Mouse (Mus musculus): ENCODE results near the gene Inhba. TPM values are rescaled to one million over a fixed set of nuclear protein-coding genes. Genes with fewer than 3 reads are reported as not detected.

Inhba gene
- polyA plus RNA-seq, 1 experiment from 2014 or later: 4.2 TPM

- Histone ChIP-seq H3K4me2 (ENCODE audit: low read depth, low read length) (no peak overlapping the region), H3K4me3 (ENCODE audit: low read length) (no peak overlapping the region), H3K27me3 (ENCODE audit: control insufficient read depth, insufficient read depth, low read depth, low read length) (no peaks in the 10 kb centered on the region), H3K4me1 (replicated peaks; ENCODE audit: control insufficient read depth, insufficient read depth, low read length) (peaks cover 4% of the 10 kb centered on the region), H3K27ac (ENCODE audit: low read length) (no peak overlapping the region), H3K9me3 (ENCODE audit: control insufficient read depth, low read length) (no peaks in the 10 kb centered on the region), H3K36me3 (ENCODE audit: control insufficient read depth, insufficient read depth, low read length) (no peaks in the 10 kb centered on the region), H3K9ac (ENCODE audit: low read length) (no peak overlapping the region)
- 52% methylated on average over 1 of the region's 1 CpGs for WGBS
- no peak for ATAC-seq (ENCODE audit: low read depth)
These were observed 3.3 kb upstream of the Inhba start for GRCm38 (mm10) chr13:16008348-16008747.

GRCm38 (mm10) chr13:16009766-16010465 is 1.7 kb upstream of the Inhba start:
- ATAC-seq (ENCODE audit: low read depth): no peak
- no peak overlapping the region for H3K4me2 ChIP-seq (ENCODE audit: low read depth, low read length)
- H3K36me3 ChIP-seq (ENCODE audit: control insufficient read depth, insufficient read depth, low read length): no peaks in the 10 kb centered on the region
- H3K4me3 ChIP-seq (ENCODE audit: low read length): no peak overlapping the region
- peaks cover 4% of the 10 kb centered on the region for H3K4me1 ChIP-seq (replicated peaks; ENCODE audit: control insufficient read depth, insufficient read depth, low read length)
- WGBS: 87% methylated on average over 8 of the region's 8 CpGs
- H3K9me3 ChIP-seq (ENCODE audit: control insufficient read depth, low read length): no peaks in the 10 kb centered on the region
- H3K9ac ChIP-seq (ENCODE audit: low read length): no peak overlapping the region
- no peak overlapping the region for H3K27ac ChIP-seq (ENCODE audit: low read length)
- H3K27me3 ChIP-seq (ENCODE audit: control insufficient read depth, insufficient read depth, low read depth, low read length): no peaks in the 10 kb centered on the region

- H3K4me1 ChIP-seq (replicated peaks; ENCODE audit: control insufficient read depth, insufficient read depth, low read length): peaks cover 4% of the 10 kb centered on the region
- WGBS: 85% methylated on average over 4 of the region's 4 CpGs
- no peaks in the 10 kb centered on the region for H3K27me3 ChIP-seq (ENCODE audit: control insufficient read depth, insufficient read depth, low read depth, low read length)
- H3K27ac ChIP-seq (ENCODE audit: low read length): no peak overlapping the region
- no peak overlapping the region for H3K4me3 ChIP-seq (ENCODE audit: low read length)
- no peak for ATAC-seq (ENCODE audit: low read depth)
- H3K4me2 ChIP-seq (ENCODE audit: low read depth, low read length): no peak overlapping the region
- no peaks in the 10 kb centered on the region for H3K36me3 ChIP-seq (ENCODE audit: control insufficient read depth, insufficient read depth, low read length)
- no peaks in the 10 kb centered on the region for H3K9me3 ChIP-seq (ENCODE audit: control insufficient read depth, low read length)
- no peak overlapping the region for H3K9ac ChIP-seq (ENCODE audit: low read length)
These were observed 1.1 kb upstream of the Inhba start for GRCm38 (mm10) chr13:16010586-16010985.

- no peaks in the 10 kb centered on the region for H3K36me3 ChIP-seq (ENCODE audit: control insufficient read depth, insufficient read depth, low read length)
- peak overlapping the region; percentile 67 for H3K9ac ChIP-seq (ENCODE audit: low read length)
- no peaks in the 10 kb centered on the region for H3K9me3 ChIP-seq (ENCODE audit: control insufficient read depth, low read length)
- no peaks in the 10 kb centered on the region for H3K27me3 ChIP-seq (ENCODE audit: control insufficient read depth, insufficient read depth, low read depth, low read length)
- peak overlapping the region; percentile 90 for H3K4me2 ChIP-seq (ENCODE audit: low read depth, low read length)
- peaks cover 4% of the 10 kb centered on the region for H3K4me1 ChIP-seq (replicated peaks; ENCODE audit: control insufficient read depth, insufficient read depth, low read length)
- WGBS: 6% methylated on average over 19 of the region's 19 CpGs
- ATAC-seq (ENCODE audit: low read depth): peak; percentile 96
- peak overlapping the region; percentile 45 for H3K27ac ChIP-seq (ENCODE audit: low read length)
- peak overlapping the region; percentile 58 for H3K4me3 ChIP-seq (ENCODE audit: low read length)
These were observed 714 bp downstream of the Inhba start for GRCm38 (mm10) chr13:16012243-16012887.

- WGBS: 36% methylated on average over 3 of the region's 3 CpGs
- ATAC-seq (ENCODE audit: low read depth): no peak
- Histone ChIP-seq H3K27me3 (ENCODE audit: control insufficient read depth, insufficient read depth, low read depth, low read length) (no peaks in the 10 kb centered on the region), H3K4me3 (ENCODE audit: low read length) (no peak overlapping the region), H3K9me3 (ENCODE audit: control insufficient read depth, low read length) (no peaks in the 10 kb centered on the region), H3K36me3 (ENCODE audit: control insufficient read depth, insufficient read depth, low read length) (no peaks in the 10 kb centered on the region), H3K4me2 (ENCODE audit: low read depth, low read length) (no peak overlapping the region), H3K9ac (ENCODE audit: low read length) (no peak overlapping the region), H3K4me1 (replicated peaks; ENCODE audit: control insufficient read depth, insufficient read depth, low read length) (peaks cover 6% of the 10 kb centered on the region), H3K27ac (ENCODE audit: low read length) (no peak overlapping the region)
These were observed 2.5 kb downstream of the Inhba start for GRCm38 (mm10) chr13:16014166-16014565.

- Histone ChIP-seq H3K4me1 (replicated peaks; ENCODE audit: control insufficient read depth, insufficient read depth, low read length) (peaks cover 6% of the 10 kb centered on the region), H3K27ac (ENCODE audit: low read length) (no peak overlapping the region), H3K4me3 (ENCODE audit: low read length) (no peak overlapping the region), H3K4me2 (ENCODE audit: low read depth, low read length) (no peak overlapping the region), H3K36me3 (ENCODE audit: control insufficient read depth, insufficient read depth, low read length) (no peaks in the 10 kb centered on the region), H3K9me3 (ENCODE audit: control insufficient read depth, low read length) (no peaks in the 10 kb centered on the region), H3K27me3 (ENCODE audit: control insufficient read depth, insufficient read depth, low read depth, low read length) (no peaks in the 10 kb centered on the region), H3K9ac (ENCODE audit: low read length) (no peak overlapping the region)
- 0% methylated on average over 2 of the region's 2 CpGs for WGBS
- no peak for ATAC-seq (ENCODE audit: low read depth)
These were observed 4.9 kb downstream of the Inhba start for GRCm38 (mm10) chr13:16016506-16016905.

- Histone ChIP-seq H3K4me2 (ENCODE audit: low read depth, low read length) (peak overlapping the region; percentile 82), H3K27me3 (ENCODE audit: control insufficient read depth, insufficient read depth, low read depth, low read length) (no peaks in the 10 kb centered on the region), H3K4me3 (ENCODE audit: low read length) (peak overlapping the region; percentile 52), H3K36me3 (ENCODE audit: control insufficient read depth, insufficient read depth, low read length) (no peaks in the 10 kb centered on the region), H3K27ac (ENCODE audit: low read length) (no peak overlapping the region), H3K9ac (ENCODE audit: low read length) (peak overlapping the region; percentile 62), H3K9me3 (ENCODE audit: control insufficient read depth, low read length) (no peaks in the 10 kb centered on the region), H3K4me1 (replicated peaks; ENCODE audit: control insufficient read depth, insufficient read depth, low read length) (peaks cover 6% of the 10 kb centered on the region)
- peak; percentile 6; the same call in 1 of the 2 replicates for ATAC-seq (ENCODE audit: low read depth)
- under 1% methylated on average over 20 of the region's 20 CpGs for WGBS
These were observed 5.7 kb downstream of the Inhba start for GRCm38 (mm10) chr13:16017338-16017737.

- Histone ChIP-seq H3K4me2 (ENCODE audit: low read depth, low read length) (peak overlapping the region; percentile 82), H3K27ac (ENCODE audit: low read length) (no peak overlapping the region), H3K9ac (ENCODE audit: low read length) (peak overlapping the region; percentile 62), H3K4me3 (ENCODE audit: low read length) (peak overlapping the region; percentile 52), H3K36me3 (ENCODE audit: control insufficient read depth, insufficient read depth, low read length) (no peaks in the 10 kb centered on the region), H3K27me3 (ENCODE audit: control insufficient read depth, insufficient read depth, low read depth, low read length) (no peaks in the 10 kb centered on the region), H3K9me3 (ENCODE audit: control insufficient read depth, low read length) (no peaks in the 10 kb centered on the region), H3K4me1 (replicated peaks; ENCODE audit: control insufficient read depth, insufficient read depth, low read length) (0 out of 2 replicates have a peak, but pooled peaks cover 2% of the 10 kb centered on the region)
- under 1% methylated on average over 9 of the region's 9 CpGs for WGBS
- ATAC-seq (ENCODE audit: low read depth): peak; percentile 53
These were observed 6.1 kb downstream of the Inhba start for GRCm38 (mm10) chr13:16017777-16018176.

GRCm38 (mm10) chr13:16018807-16019510 is 7.3 kb downstream of the Inhba start:
- Histone ChIP-seq H3K4me2 (ENCODE audit: low read depth, low read length) (peak overlapping the region; percentile 26; the same call in 1 of the 2 replicates), H3K9ac (ENCODE audit: low read length) (no peak overlapping the region)
- WGBS: 66% methylated on average over 3 of the region's 3 CpGs

More at GRCm38 (mm10) chr13:16018807-16019510, 7.3 kb downstream of the Inhba start:
- H3K27me3 ChIP-seq (ENCODE audit: control insufficient read depth, insufficient read depth, low read depth, low read length): no peaks in the 10 kb centered on the region
- H3K9me3 ChIP-seq (ENCODE audit: control insufficient read depth, low read length): no peaks in the 10 kb centered on the region
- no peaks in the 10 kb centered on the region for H3K36me3 ChIP-seq (ENCODE audit: control insufficient read depth, insufficient read depth, low read length)
- 0 out of 2 replicates have a peak, but pooled peaks cover 2% of the 10 kb centered on the region for H3K4me1 ChIP-seq (replicated peaks; ENCODE audit: control insufficient read depth, insufficient read depth, low read length)
- H3K4me3 ChIP-seq (ENCODE audit: low read length): no peak overlapping the region
- ATAC-seq (ENCODE audit: low read depth): no peak
- no peak overlapping the region for H3K27ac ChIP-seq (ENCODE audit: low read length)

All from lung, embryonic 16.5 days (tissue).